Mouse (Mus musculus) heart, postnatal 0 days (tissue): ENCODE results near the gene Car10.

ENCODE experiments used
- CTCF ChIP-seq: IDR thresholded peaks from 2 replicates; pipeline ENCODE4 v1.5.1; 2016; ENCODE audit warnings: antibody characterized with exemption, control low read depth, low read depth
- EP300 ChIP-seq: IDR thresholded peaks from 2 replicates; pipeline ENCODE4 v1.6.1; 2016; ENCODE audit warnings: antibody characterized with exemption, low read depth

GRCm38 (mm10) chr11:93448290-93449256 lies 350.7 kb downstream of the Car10 start:
- no peak for TF ChIP-seq CTCF
- no peak for TF ChIP-seq EP300
